Mouse (Mus musculus) right cerebral cortex, adult 2 months (tissue): Measurements from ENCODE around the gene Il21.
A peak's percentile ranks its signal among the peaks of the same experiment; 100 is the strongest.

Source experiments
- DNase-seq, 2 experiments: peaks; one replicate each; pipeline ENCODE4 v3.0.0; 2021 to 2022; ENCODE audit warnings: low spot score in 2 of 2

Il21 gene

GRCm38 (mm10) chr3:37232586-37233222 lies at the start of gene Il21:
Il21 (minus strand) TSS chr3:37232636.
- DNase-seq, result no peak

- DNase-seq, result no peak
Measured at GRCm38 (mm10) chr3:37280871-37281270, 48.4 kb upstream of the Il21 start.

DNA sequence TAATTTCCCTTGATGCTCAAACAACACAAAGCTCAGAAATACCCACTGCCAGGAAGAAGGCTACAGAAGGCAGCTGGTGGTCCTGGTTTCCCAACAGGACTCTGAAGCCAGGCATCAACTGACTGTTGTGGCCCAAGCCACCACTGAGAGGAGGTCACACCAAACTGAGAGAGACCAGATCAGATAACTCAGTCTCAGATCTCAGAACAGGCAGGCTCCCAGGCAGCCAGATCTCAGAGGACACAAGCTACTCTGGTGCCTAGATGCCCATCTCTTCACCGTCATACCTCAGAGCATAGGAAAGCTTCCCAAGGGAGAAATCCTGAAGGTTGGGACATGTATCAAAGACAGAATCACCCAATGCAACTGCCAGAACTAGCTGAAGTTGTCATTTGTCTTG lies 47.8 kb upstream of the Il21 start:
- no peak for DNase-seq

DNA sequence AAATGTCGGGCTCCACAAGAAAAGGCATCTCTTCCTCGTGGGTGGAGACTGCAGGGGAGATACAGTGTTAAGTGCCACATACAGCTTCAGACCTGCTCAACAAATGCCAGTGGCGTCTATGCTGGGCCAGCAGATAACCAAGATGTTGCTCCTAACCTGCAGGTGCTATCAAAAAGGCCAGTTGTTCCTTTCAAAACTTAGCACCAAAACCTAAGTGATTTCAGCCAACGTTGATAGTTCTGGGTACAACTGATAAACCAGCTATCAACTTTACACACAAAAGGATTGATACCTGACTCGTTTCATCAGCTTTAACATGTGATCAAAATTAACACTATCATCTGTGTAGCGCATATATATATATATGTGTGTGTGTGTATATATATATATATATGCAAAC lies 42.2 kb upstream of the Il21 start:
- DNase-seq, result no peak

- DNase-seq, result no peak
Measured at GRCm38 (mm10) chr3:37273092-37273491, 40.7 kb upstream of the Il21 start.

GRCm38 (mm10) chr3:37271209-37271608 lies 38.8 kb upstream of the Il21 start:
- DNase-seq, result peak; percentile 78 to 83

GRCm38 (mm10) chr3:37269926-37270325 lies 37.5 kb upstream of the Il21 start:
- no peak for DNase-seq

DNA sequence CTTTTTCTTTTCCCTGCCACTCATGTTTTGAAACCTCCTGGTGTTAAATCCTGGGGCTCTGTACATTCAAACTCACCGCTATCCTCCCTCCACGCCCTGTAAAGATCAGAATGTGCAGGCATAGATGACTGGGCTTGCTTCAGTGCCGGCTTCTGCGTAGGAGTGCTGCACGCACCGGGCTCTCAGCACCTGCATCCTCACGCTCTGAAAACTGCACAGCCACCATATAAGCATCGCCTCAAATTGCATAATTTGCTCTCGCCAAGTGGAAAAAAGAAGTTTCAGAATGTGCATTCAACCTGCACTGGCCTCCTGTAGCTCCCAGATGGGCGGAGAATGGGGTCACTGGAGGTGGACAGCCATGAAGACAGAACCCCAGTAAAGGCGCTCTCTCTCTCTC lies 35.9 kb upstream of the Il21 start:
- peak; percentile 11 to 18 for DNase-seq

DNA sequence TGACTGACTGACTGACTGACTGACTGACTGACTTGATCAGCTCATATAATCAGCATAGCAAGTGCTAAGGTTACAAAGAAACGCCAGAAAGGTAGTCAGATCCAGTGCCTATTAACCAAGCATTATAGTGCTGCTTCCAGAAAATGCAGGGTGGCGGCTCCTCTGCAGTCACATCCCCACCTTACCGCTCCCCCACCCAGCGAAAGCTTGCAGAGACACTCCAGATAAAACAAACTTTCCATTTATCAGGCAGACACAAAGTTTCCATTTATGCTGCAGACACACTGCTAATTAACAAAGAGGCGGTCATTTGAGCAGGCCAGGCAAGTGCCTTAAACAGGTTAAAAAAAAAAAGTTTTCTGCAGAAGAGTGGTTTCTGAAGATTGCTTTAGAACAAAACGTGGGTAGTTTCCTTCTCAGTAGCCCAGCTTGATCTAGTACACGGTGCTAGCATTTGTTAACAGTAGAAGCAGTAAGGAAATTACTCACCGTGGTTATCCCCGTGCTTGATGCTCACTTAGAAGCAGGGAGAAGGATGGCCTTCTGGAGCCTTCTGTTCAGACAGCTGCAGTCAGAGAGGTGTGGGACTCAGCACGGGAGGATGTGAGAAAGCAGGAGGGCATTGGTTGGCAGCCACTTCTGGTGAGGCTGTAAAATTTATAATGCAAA lies 27.0 kb upstream of the Il21 start:
- DNase-seq, result peak; percentile 72 to 78

GRCm38 (mm10) chr3:37257776-37258175 lies 25.3 kb upstream of the Il21 start:
- no peak for DNase-seq

- DNase-seq, result no peak
Measured at GRCm38 (mm10) chr3:37250967-37251366, 18.5 kb upstream of the Il21 start.

GRCm38 (mm10) chr3:37235025-37235424 lies 2.6 kb upstream of the Il21 start:
- DNase-seq, result no peak

DNA sequence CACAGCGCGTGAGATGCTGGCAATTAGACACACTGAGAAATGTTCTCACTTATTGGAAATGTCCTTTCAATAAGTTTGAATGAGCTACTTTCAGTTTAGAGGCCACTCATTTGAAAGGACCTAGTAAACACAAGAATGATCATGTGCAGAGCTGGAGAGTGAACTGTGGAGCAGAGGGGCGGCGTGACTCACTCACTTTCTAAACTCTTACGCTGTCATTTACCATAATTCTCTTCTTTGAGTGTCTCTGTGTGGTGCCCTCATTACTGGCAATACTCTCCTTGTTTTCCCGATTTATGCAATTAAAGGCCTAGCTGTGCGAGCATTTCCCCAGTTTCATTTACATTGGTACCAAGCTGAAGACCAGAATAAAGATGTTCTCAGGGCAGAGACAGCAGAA lies 1.3 kb downstream of the Il21 start:
- DNase-seq, result no peak

GRCm38 (mm10) chr3:37229082-37229829 lies 3.2 kb downstream of the Il21 start:
- DNase-seq, result no peak

GRCm38 (mm10) chr3:37225124-37225523 lies 7.3 kb downstream of the Il21 start:
- DNase-seq, result no peak

- DNase-seq, result peak; percentile 55 to 78
Measured at GRCm38 (mm10) chr3:37219071-37219470, 13.4 kb downstream of the Il21 start.

DNA sequence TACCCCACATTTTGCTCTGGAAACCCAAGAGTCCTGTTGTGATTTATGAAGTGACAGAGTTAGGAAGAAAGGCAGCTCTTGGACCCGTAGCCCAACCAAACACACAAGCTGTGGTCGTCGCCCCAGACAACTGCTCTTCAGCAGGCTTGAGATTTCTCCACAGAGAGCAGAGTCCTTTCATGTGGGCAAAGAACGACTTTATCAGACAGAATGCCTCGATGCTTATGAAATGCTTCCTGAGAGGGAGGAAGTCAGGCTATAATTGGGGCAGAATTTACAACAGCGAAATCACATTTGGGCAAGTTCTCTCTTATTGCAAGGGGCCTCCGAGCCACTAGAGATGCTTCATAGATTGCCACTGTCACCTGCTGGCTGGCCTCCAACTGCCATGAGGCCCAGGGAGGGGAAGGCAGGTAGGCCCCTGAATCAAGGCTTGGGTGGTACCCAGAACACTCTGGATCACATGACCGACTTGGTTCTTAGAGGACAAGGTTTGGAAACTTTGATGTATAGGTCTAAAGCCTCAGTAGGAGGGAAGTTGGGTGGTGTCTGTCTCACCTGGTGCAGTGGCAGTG lies 27.1 kb downstream of the Il21 start:
- no peak for DNase-seq

- peak; percentile 15 to 20 for DNase-seq
Measured at GRCm38 (mm10) chr3:37204556-37204955, 27.9 kb downstream of the Il21 start.

GRCm38 (mm10) chr3:37203984-37204428 lies 28.4 kb downstream of the Il21 start:
- DNase-seq, result peak; percentile 84 to 92

- no peak for DNase-seq
Measured at GRCm38 (mm10) chr3:37202856-37203255, 29.6 kb downstream of the Il21 start.

DNA sequence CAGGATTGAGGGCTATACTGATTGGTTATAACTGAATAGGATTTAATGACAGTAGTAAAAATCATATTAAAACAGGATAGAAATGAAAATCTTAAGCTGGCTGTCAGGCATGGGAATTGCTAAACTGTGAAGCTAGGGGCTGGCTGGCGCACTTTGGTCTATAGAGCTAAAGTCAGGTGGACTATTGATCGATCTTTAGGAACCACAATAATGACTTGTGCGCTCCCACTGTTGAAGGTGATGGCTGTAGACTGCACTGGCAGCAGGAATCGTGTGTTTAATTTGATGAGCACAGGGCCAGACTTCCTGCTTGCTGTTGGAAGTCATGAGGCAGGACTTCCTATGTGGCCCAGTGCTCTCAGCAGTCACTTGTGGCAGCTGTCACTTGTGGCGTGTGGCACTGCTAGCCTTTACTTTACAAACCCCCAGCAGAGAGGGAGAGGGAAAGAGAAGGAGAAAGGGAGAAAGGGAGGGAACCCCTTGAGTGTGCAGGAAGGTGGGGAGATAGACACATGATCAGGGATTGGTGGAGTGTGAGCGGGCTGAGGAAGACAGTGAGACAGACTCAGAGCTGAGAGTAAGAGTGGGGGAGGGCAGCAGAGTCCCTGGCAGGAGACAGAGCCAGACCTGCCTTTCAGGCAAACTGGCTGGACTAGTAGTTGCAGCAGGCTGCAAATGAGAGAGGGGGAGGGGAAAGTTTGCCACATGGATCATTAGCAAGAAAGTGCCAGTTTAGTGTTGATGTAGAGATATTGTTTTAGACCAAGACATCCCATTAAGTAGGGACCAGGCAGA lies 31.1 kb downstream of the Il21 start:
- DNase-seq, result no peak

- DNase-seq, result no peak
Measured at GRCm38 (mm10) chr3:37198302-37198701, 34.1 kb downstream of the Il21 start.
